Mouse (Mus musculus): Measurements from ENCODE around the gene Hivep1. TPM values are rescaled to one million over a fixed set of nuclear protein-coding genes. Genes with fewer than 3 reads are reported as not detected.
A peak's percentile ranks its signal among the peaks of the same experiment; 100 is the strongest.

The Hivep1 gene
- 15.4 and 15.7 TPM in 2 replicates for polyA plus RNA-seq (2012; rRNA removed)
- 13.4 and 13.6 TPM in 2 replicates for polyA plus RNA-seq (2014; fragmentation: Nextera tagmentation; extraction: Ambion mirVana)

DNA sequence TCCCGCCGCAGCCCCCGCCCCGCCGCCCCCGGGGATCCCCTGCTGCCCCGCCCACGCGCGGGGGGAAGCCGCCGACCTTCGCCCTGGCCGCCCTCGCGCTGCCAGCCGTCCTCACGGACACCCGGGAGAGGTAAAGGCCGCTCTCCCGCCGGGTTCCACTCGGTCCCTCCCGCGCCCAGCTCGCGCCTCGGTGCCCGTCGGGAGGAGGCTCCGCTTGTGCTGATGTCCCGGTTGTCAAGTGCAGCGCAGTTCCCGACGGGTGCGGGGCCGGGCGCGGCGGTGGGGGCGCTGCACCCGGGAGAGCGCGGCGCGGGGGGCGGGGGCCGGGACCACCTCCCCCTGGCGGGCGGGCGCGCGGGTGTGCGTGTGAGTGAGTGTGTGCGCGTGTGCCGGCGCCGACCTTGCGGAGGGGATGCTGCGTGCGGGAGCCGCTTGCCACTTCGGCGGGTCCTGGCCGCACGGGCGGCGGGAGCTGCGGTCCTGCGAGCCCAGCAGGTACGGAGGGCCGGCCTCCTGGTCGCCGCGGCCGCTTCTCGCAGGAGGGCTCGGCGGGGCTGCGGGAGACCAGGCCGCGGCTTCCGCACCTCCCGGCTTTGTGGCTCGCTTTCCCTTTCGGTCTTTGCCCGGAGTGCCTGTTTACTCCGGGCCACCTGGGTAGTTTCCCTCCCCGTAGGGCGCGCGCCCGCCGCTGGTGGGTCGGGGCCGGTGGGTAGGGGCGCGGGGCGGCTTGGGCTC, at the start of gene Hivep1:
Hivep1 (plus strand) TSS at position 61 of the 735 bp plus-strand sequence.
- DNase-seq (ENCODE audit: low spot score) (peak; percentile 31), ATAC-seq (ENCODE audit: low FRiP score, low read depth) (peak; percentile 39)
- H3K27me3 ChIP-seq (ENCODE audit: control insufficient read depth, insufficient read depth, low read length): no peaks in the 10 kb centered on the region
- H3K27ac ChIP-seq (replicated peaks; ENCODE audit: low read depth, low read length): peak within 1 kb of the TSS; percentile 90
- peaks cover 18% of the 10 kb centered on the region for H3K36me3 ChIP-seq (ENCODE audit: control insufficient read depth, insufficient read depth, low read length)
- WGBS: 0% methylated on average over 21 of the region's 100 CpGs
- H3K4me3 ChIP-seq (replicated peaks; ENCODE audit: low read length): peak within 1 kb of the TSS; percentile 91
- no peaks in the 10 kb centered on the region for H3K9me3 ChIP-seq (ENCODE audit: control insufficient read depth, low read length)
- H3K4me2 ChIP-seq (replicated peaks; ENCODE audit: low read depth, low read length, severe bottlenecking): peak within 1 kb of the TSS; percentile 88
- TF ChIP-seq POLR2A (IDR thresholded peaks at IDR 0.05; ENCODE audit: borderline replicate concordance, extremely low read depth, insufficient read depth, insufficient read length): no peak
- peak within 1 kb of the TSS; percentile 89 for H3K9ac ChIP-seq (ENCODE audit: low read depth, low read length, severe bottlenecking)
- H3K4me1 ChIP-seq (ENCODE audit: control insufficient read depth, insufficient read depth, low read length): peaks cover 12% of the 10 kb centered on the region

GRCm38 (mm10) chr13:42015484-42016045, 36.3 kb upstream of the Hivep1 start:
- ATAC-seq (ENCODE audit: low FRiP score, low read depth): no peak
- 72% methylated on average over 10 of the region's 10 CpGs for WGBS

DNA sequence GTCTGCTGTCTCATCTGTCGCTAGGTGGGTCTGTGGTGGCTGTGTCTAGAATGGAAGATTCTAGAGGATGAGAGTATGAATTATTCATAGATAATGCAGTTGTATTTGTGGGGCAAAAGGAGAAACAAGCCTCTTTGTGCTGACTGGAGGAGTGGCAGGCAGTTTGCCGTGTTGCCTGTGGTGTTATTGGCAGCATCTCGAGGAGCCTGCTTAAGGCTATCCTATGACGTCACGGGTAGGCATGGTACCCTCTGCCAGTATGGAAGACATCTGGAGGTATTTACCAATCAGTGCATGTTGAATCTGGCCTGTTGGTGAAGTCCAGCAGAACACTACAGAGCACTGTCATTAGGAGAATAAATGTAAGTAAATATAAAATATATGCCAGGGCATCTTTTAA, 35.6 kb upstream of the Hivep1 start:
- no peaks in the 10 kb centered on the region for H3K27me3 ChIP-seq (ENCODE audit: control insufficient read depth, insufficient read depth, low read length)
- no peak overlapping the region for H3K27ac ChIP-seq (replicated peaks; ENCODE audit: low read depth, low read length)
- no peak overlapping the region for H3K4me2 ChIP-seq (replicated peaks; ENCODE audit: low read depth, low read length, severe bottlenecking)
- H3K4me1 ChIP-seq (ENCODE audit: control insufficient read depth, insufficient read depth, low read length): no peaks in the 10 kb centered on the region
- no peak for ATAC-seq (ENCODE audit: low FRiP score, low read depth)
- no peak overlapping the region for H3K9ac ChIP-seq (ENCODE audit: low read depth, low read length, severe bottlenecking)
- no peaks in the 10 kb centered on the region for H3K9me3 ChIP-seq (ENCODE audit: control insufficient read depth, low read length)
- WGBS: 74% methylated on average over 5 of the region's 5 CpGs
- DNase-seq (ENCODE audit: low spot score): no peak
- no peak for TF ChIP-seq POLR2A (IDR thresholded peaks at IDR 0.05; ENCODE audit: borderline replicate concordance, extremely low read depth, insufficient read depth, insufficient read length)
- H3K4me3 ChIP-seq (replicated peaks; ENCODE audit: low read length): no peak overlapping the region
- H3K36me3 ChIP-seq (ENCODE audit: control insufficient read depth, insufficient read depth, low read length): no peaks in the 10 kb centered on the region

More at GRCm38 (mm10) chr13:42015484-42016045, 36.3 kb upstream of the Hivep1 start:
- Histone ChIP-seq H3K4me2 (replicated peaks; ENCODE audit: low read depth, low read length, severe bottlenecking) (no peak overlapping the region), H3K9ac (ENCODE audit: low read depth, low read length, severe bottlenecking) (no peak overlapping the region), H3K36me3 (ENCODE audit: control insufficient read depth, insufficient read depth, low read length) (no peaks in the 10 kb centered on the region), H3K4me1 (ENCODE audit: control insufficient read depth, insufficient read depth, low read length) (no peaks in the 10 kb centered on the region), H3K9me3 (ENCODE audit: control insufficient read depth, low read length) (no peaks in the 10 kb centered on the region), H3K4me3 (replicated peaks; ENCODE audit: low read length) (no peak overlapping the region), H3K27ac (replicated peaks; ENCODE audit: low read depth, low read length) (no peak overlapping the region), H3K27me3 (ENCODE audit: control insufficient read depth, insufficient read depth, low read length) (no peaks in the 10 kb centered on the region)
- no peak for TF ChIP-seq POLR2A (IDR thresholded peaks at IDR 0.05; ENCODE audit: borderline replicate concordance, extremely low read depth, insufficient read depth, insufficient read length)
- no peak for DNase-seq (ENCODE audit: low spot score)

GRCm38 (mm10) chr13:42018356-42018755, 33.5 kb upstream of the Hivep1 start:
- DNase-seq (ENCODE audit: low spot score) (no peak), ATAC-seq (ENCODE audit: low FRiP score, low read depth) (no peak)
- no peak overlapping the region for H3K27ac ChIP-seq (replicated peaks; ENCODE audit: low read depth, low read length)
- no peaks in the 10 kb centered on the region for H3K36me3 ChIP-seq (ENCODE audit: control insufficient read depth, insufficient read depth, low read length)
- no peaks in the 10 kb centered on the region for H3K9me3 ChIP-seq (ENCODE audit: control insufficient read depth, low read length)
- 63% methylated on average over 2 of the region's 2 CpGs for WGBS
- no peak overlapping the region for H3K9ac ChIP-seq (ENCODE audit: low read depth, low read length, severe bottlenecking)
- no peak overlapping the region for H3K4me2 ChIP-seq (replicated peaks; ENCODE audit: low read depth, low read length, severe bottlenecking)
- H3K4me3 ChIP-seq (replicated peaks; ENCODE audit: low read length): no peak overlapping the region
- no peak for TF ChIP-seq POLR2A (IDR thresholded peaks at IDR 0.05; ENCODE audit: borderline replicate concordance, extremely low read depth, insufficient read depth, insufficient read length)
- no peaks in the 10 kb centered on the region for H3K4me1 ChIP-seq (ENCODE audit: control insufficient read depth, insufficient read depth, low read length)
- no peaks in the 10 kb centered on the region for H3K27me3 ChIP-seq (ENCODE audit: control insufficient read depth, insufficient read depth, low read length)

GRCm38 (mm10) chr13:42041203-42041602, 10.6 kb upstream of the Hivep1 start:
- Histone ChIP-seq H3K4me1 (ENCODE audit: control insufficient read depth, insufficient read depth, low read length) (peaks cover 4% of the 10 kb centered on the region; the same call in 1 of the 2 replicates), H3K9me3 (ENCODE audit: control insufficient read depth, low read length) (no peaks in the 10 kb centered on the region), H3K4me3 (replicated peaks; ENCODE audit: low read length) (no peak overlapping the region), H3K9ac (ENCODE audit: low read depth, low read length, severe bottlenecking) (no peak overlapping the region), H3K36me3 (ENCODE audit: control insufficient read depth, insufficient read depth, low read length) (no peaks in the 10 kb centered on the region), H3K4me2 (replicated peaks; ENCODE audit: low read depth, low read length, severe bottlenecking) (no peak overlapping the region), H3K27me3 (ENCODE audit: control insufficient read depth, insufficient read depth, low read length) (no peaks in the 10 kb centered on the region), H3K27ac (replicated peaks; ENCODE audit: low read depth, low read length) (no peak overlapping the region)
- 8% methylated on average over 2 of the region's 2 CpGs for WGBS
- no peak for TF ChIP-seq POLR2A (IDR thresholded peaks at IDR 0.05; ENCODE audit: borderline replicate concordance, extremely low read depth, insufficient read depth, insufficient read length)
- ATAC-seq (ENCODE audit: low FRiP score, low read depth): no peak
- DNase-seq (ENCODE audit: low spot score): no peak
